Mouse (Mus musculus) CH12.LX (cell line): ENCODE measurements around the gene Tmc7. TPM values are rescaled to one million over a fixed set of nuclear protein-coding genes. Genes with fewer than 3 reads are reported as not detected.

Source experiments
- DNase-seq: peaks from one replicate; pipeline ENCODE4 v3.0.0-alpha.2; 2013; ENCODE audit errors: extremely low read depth
- H3K27ac ChIP-seq: 2 replicates; pipeline ENCODE4 v1.5.1; 2012; ENCODE audit warnings: low read depth, mild to moderate bottlenecking, control low read depth, moderate library complexity; ENCODE audit not compliant: insufficient read depth
- H3K27me3 ChIP-seq: replicated peaks from 2 replicates; pipeline ENCODE3; 2012; ENCODE audit warnings: inconsistent platforms
- H3K36me3 ChIP-seq, 2 experiments: replicated peaks in 1 of 2; 2 replicates each; pipeline versions ENCODE3 to v1.6.1; 2012; ENCODE audit warnings: inconsistent platforms in 1 of 2, low read length in 1 of 2, mild to moderate bottlenecking in 1 of 2, mixed read lengths in 1 of 2, moderate library complexity in 1 of 2; ENCODE audit not compliant: control insufficient read depth in 1 of 2, insufficient read depth in 1 of 2
- H3K4me1 ChIP-seq, 2 experiments: 2 replicates each; pipeline ENCODE4 v1.6.1; 2012; ENCODE audit warnings: inconsistent platforms in 1 of 2, moderate library complexity in 1 of 2; ENCODE audit not compliant: insufficient read depth in 2 of 2, control insufficient read depth in 1 of 2
- H3K4me2 ChIP-seq: 2 replicates; pipeline ENCODE4 v1.6.1; 2012; ENCODE audit warnings: low read depth, mild to moderate bottlenecking, control low read depth; ENCODE audit not compliant: poor library complexity, insufficient read depth, severe bottlenecking
- H3K4me3 ChIP-seq, 3 experiments: fragments of 150-350 bp in 1 of 3; sonication (generic) in 1 of 3; replicated peaks in 1 of 3; 2 replicates each; pipeline versions ENCODE3 to v1.5.1; 2011 to 2012; ENCODE audit warnings: low read depth in 2 of 3, low read length in 2 of 3, mild to moderate bottlenecking in 2 of 3, moderate library complexity in 2 of 3, control low read depth in 1 of 3, improper control_type of control experiment in 1 of 3, inconsistent platforms in 1 of 3, mixed read lengths in 1 of 3; ENCODE audit not compliant: poor library complexity in 1 of 3
- H3K79me2 ChIP-seq: replicated peaks from 2 replicates; pipeline ENCODE4 v1.6.1; 2012; ENCODE audit warnings: mild to moderate bottlenecking, moderate library complexity; ENCODE audit not compliant: control insufficient read depth, poor library complexity, insufficient read depth, severe bottlenecking; ENCODE audit errors: extremely low read depth
- H3K9ac ChIP-seq: 2 replicates; pipeline ENCODE4 v1.6.1; 2012; ENCODE audit warnings: low read depth, mild to moderate bottlenecking, control low read depth, moderate library complexity; ENCODE audit not compliant: insufficient read depth
- H3K9me3 ChIP-seq: replicated peaks from 2 replicates; pipeline ENCODE3; 2012; ENCODE audit warnings: low read length, inconsistent platforms, mixed read lengths
- BHLHE40 ChIP-seq: IDR thresholded peaks from 2 replicates; pipeline ENCODE4 v1.6.1; 2011; ENCODE audit warnings: mild to moderate bottlenecking, low read depth, low read length, improper control_type of control experiment
- CHD2 ChIP-seq: IDR thresholded peaks from 2 replicates; pipeline ENCODE4 v1.6.1; 2011; ENCODE audit warnings: low read length, improper control_type of control experiment
- E2F4 ChIP-seq: IDR thresholded peaks from 2 replicates; pipeline ENCODE4 v1.6.1; 2011; ENCODE audit warnings: low read depth, low read length, improper control_type of control experiment; ENCODE audit not compliant: insufficient replicate concordance
- ELF1 ChIP-seq: IDR thresholded peaks from 2 replicates; pipeline ENCODE4 v1.6.1; 2014; ENCODE audit warnings: low read depth, mild to moderate bottlenecking, inconsistent platforms, low read length, improper control_type of control experiment
- ETS1 ChIP-seq: conservative IDR thresholded peaks from 2 replicates; pipeline ENCODE4 v1.6.1; 2012; ENCODE audit warnings: low read depth, mild to moderate bottlenecking, inconsistent platforms, low read length, improper control_type of control experiment, moderate library complexity
- HCFC1 ChIP-seq: IDR thresholded peaks from 2 replicates; pipeline ENCODE4 v1.6.1; 2012; ENCODE audit warnings: low read depth, mild to moderate bottlenecking, inconsistent platforms, low read length, improper control_type of control experiment
- IRF4 ChIP-seq: IDR thresholded peaks from 2 replicates; pipeline ENCODE4 v1.6.1; 2014; ENCODE audit warnings: low read depth, mild to moderate bottlenecking, inconsistent platforms, low read length, improper control_type of control experiment
- JUND ChIP-seq: conservative IDR thresholded peaks from 2 replicates; pipeline ENCODE4 v1.6.1; 2011; ENCODE audit warnings: low read depth, low read length, improper control_type of control experiment
- KAT2A ChIP-seq: IDR thresholded peaks from 2 replicates; pipeline ENCODE4 v1.6.1; 2012; ENCODE audit warnings: low read length, improper control_type of control experiment, inconsistent platforms; ENCODE audit not compliant: insufficient replicate concordance
- MAZ ChIP-seq: IDR thresholded peaks from 2 replicates; pipeline ENCODE4 v1.6.1; 2012; ENCODE audit warnings: low read depth, mild to moderate bottlenecking, inconsistent platforms, low read length, improper control_type of control experiment, moderate library complexity
- MXI1 ChIP-seq: IDR thresholded peaks from 2 replicates; pipeline ENCODE4 v1.6.1; 2011; ENCODE audit warnings: mild to moderate bottlenecking, low read depth, low read length, improper control_type of control experiment
- PAX5 ChIP-seq: IDR thresholded peaks from 2 replicates; pipeline ENCODE4 v1.6.1; 2012; ENCODE audit warnings: low read length, inconsistent platforms, mixed read lengths
- POLR2A ChIP-seq: IDR thresholded peaks from 2 replicates; pipeline ENCODE4 v1.6.1; 2011; ENCODE audit warnings: low read depth, mild to moderate bottlenecking, improper control_type of control experiment, low read length
- SIN3A ChIP-seq: IDR thresholded peaks from 2 replicates; pipeline ENCODE4 v1.6.1; 2012; ENCODE audit warnings: low read length, improper control_type of control experiment, inconsistent platforms
- TBP ChIP-seq: conservative IDR thresholded peaks from 2 replicates; pipeline ENCODE4 v1.6.1; 2011; ENCODE audit warnings: low read depth, low read length, improper control_type of control experiment
- TCF12 ChIP-seq: IDR thresholded peaks from 2 replicates; pipeline ENCODE4 v1.6.1; 2014; ENCODE audit warnings: low read depth, mild to moderate bottlenecking, inconsistent platforms, low read length, improper control_type of control experiment
- ZC3H11A ChIP-seq: IDR thresholded peaks from 2 replicates; pipeline ENCODE4 v1.6.1; 2012; ENCODE audit warnings: low read depth, mild to moderate bottlenecking, inconsistent platforms, low read length, improper control_type of control experiment
- ZMIZ1 ChIP-seq: IDR thresholded peaks from 2 replicates; pipeline ENCODE4 v1.6.1; 2012; ENCODE audit warnings: low read depth, mild to moderate bottlenecking, inconsistent platforms, low read length, improper control_type of control experiment
- dilution Hi-C: fragments of 300-500 bp; cut with MboI; formaldehyde crosslinking; loops from 2 replicates; pipeline ENCODE4 v1.14.3; 2020; ENCODE audit warnings: low sequenced_read_pairs; ENCODE audit not compliant: extremely low pct_unique_long_range_greater_than_20kb, extremely low pct_ligation_motif_present
- in situ Hi-C: fragments of 300-500 bp; cut with MboI; formaldehyde crosslinking; loops from 3 replicates; pipeline ENCODE4 v1.14.3; 2019; ENCODE audit warnings: low sequenced_read_pairs, low pct_ligation_motif_present, low pct_unique_long_range_greater_than_20kb, mixed read lengths
- polyA plus RNA-seq: library from polyadenylated mRNA; unstranded; fragments of >175 nt; gene quantifications from 2 replicates; pipeline ENCODE4 v1.2.1, GENCODE M21; 2012; ENCODE audit warnings: low read depth; ENCODE audit not compliant: insufficient read length
- total RNA-seq, 2 experiments: library from RNA; depleted of rRNA; stranded (reverse); fragments of 300-350 nt in 1 of 2; fragments of >200 nt in 1 of 2; gene quantifications; 2 replicates each; pipeline ENCODE4 v1.2.3; 2012 to 2014

Gene Tmc7
- total and polyA plus RNA-seq, 3 experiments: 0.13 TPM; not detected in 2

DNA sequence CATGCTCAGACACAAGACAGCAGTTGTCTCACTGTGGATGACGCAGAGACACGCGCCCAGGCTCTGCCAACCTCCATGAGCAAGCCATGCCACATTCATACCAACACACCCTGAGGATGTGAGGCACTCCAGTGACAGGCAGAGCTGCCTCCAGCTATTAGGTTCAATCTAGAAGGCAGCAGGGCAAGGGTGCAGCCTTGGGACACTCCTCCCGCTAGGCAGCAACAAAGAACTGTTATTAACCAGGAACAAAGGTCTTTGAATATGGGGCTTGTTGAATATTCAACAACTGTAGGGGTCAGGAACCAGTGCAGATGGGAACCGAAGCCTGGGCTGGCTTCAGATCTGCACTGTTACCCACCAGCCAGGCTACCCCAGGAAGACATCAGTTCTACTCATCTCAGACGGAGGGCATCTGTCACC lies 15.4 kb downstream of the Tmc7 start:
- Histone ChIP-seq H3K9me3 (no peaks in the 10 kb centered on the region), H3K4me2 (no peak overlapping the region), H3K79me2 (no peaks in the 10 kb centered on the region), H3K4me1 (0 out of 4 replicates have a peak, but pooled peaks cover 0 to 3% of the 10 kb centered on the region in 2 experiments), H3K4me3 (no peak overlapping the region), H3K27ac (no peak overlapping the region), H3K27me3 (peaks cover 39% of the 10 kb centered on the region), H3K9ac (no peak overlapping the region), H3K36me3 (no peaks in the 10 kb centered on the region)
- dilution Hi-C loops: no loop called here
- in situ Hi-C loops: no loop called here
- DNase-seq: no peak
- TF ChIP-seq ZMIZ1: no peak
- TF ChIP-seq POLR2A: no peak
- no peak for TF ChIP-seq TCF12
- no peak for TF ChIP-seq ZC3H11A
- TF ChIP-seq KAT2A: no peak
- TF ChIP-seq MXI1: no peak
- no peak for TF ChIP-seq ELF1
- TF ChIP-seq HCFC1: no peak
- no peak for TF ChIP-seq MAZ
- no peak for TF ChIP-seq PAX5
- TF ChIP-seq TBP: no peak
- TF ChIP-seq CHD2: no peak
- TF ChIP-seq BHLHE40: no peak
- TF ChIP-seq JUND: no peak
- no peak for TF ChIP-seq IRF4
- TF ChIP-seq ETS1: no peak
- no peak for TF ChIP-seq SIN3A

DNA sequence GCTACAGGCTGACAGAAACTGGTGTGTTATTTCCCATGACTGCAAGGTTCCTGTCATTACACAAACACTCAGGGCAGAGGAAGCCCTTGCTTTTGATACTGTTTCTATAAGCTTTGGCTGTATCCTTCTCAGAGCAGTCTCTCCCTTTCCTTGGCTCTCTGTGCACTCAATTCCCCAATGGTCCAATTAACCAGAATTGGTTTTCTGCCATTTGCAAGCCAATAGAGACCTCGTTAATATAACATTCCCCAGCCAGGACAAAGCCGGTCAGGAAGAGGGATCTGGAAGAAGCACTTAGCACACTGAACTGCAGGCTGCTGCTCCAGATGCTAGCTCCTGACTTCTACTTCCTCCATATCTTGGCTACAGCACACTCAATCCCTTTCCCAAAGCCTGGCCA lies 30.2 kb downstream of the Tmc7 start:
- no peak overlapping the region for H3K27ac ChIP-seq
- no peak overlapping the region for H3K4me3 ChIP-seq
- H3K27me3 ChIP-seq: peaks cover 13% of the 10 kb centered on the region
- TF ChIP-seq E2F4: no peak
- TF ChIP-seq ZC3H11A: no peak
- TF ChIP-seq HCFC1: no peak
- in situ Hi-C loops: no loop called here
- peaks cover 4% of the 10 kb centered on the region for H3K9me3 ChIP-seq
- H3K36me3 ChIP-seq: no peaks in the 10 kb centered on the region
- dilution Hi-C loops: no loop called here
- DNase-seq: no peak
- no peaks in the 10 kb centered on the region for H3K4me1 ChIP-seq
- H3K9ac ChIP-seq: no peak overlapping the region
- H3K79me2 ChIP-seq: no peaks in the 10 kb centered on the region
- no peak overlapping the region for H3K4me2 ChIP-seq
